Mouse (Mus musculus): ENCODE results near the gene Heatr1. TPM values are rescaled to one million over a fixed set of nuclear protein-coding genes. Genes with fewer than 3 reads are reported as not detected.

The Heatr1 gene
- polyA plus RNA-seq, 1 experiment from 2014 or later: 8.9 TPM

DNA sequence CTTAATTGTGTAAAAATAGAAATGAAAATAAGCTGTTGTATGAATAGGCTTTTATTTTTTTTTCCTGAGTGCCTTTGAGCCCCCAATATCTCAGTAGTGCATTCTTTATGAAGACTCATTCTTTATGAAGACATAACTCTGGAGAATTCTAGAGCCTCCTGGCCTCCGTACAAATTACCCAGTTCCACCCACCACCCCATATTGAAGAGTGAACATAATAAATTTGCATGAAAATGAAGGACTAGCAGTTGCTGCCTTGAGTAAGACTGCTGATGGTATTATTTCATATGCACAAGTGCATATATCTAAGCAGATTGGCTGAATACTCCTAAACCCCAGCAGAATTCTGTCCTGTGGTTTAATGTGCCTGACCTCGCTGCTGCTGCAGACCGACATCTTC is 44.8 kb downstream of the Heatr1 start:
- no peak for ATAC-seq (ENCODE audit: low read depth)
- H3K27me3 ChIP-seq (ENCODE audit: control insufficient read depth, insufficient read depth, low read depth, low read length): no peaks in the 10 kb centered on the region
- H3K4me2 ChIP-seq (ENCODE audit: low read depth, low read length): no peak overlapping the region
- H3K4me1 ChIP-seq (ENCODE audit: control insufficient read depth, low read depth, low read length): no peaks in the 10 kb centered on the region
- 83% methylated on average over 3 of the region's 3 CpGs for WGBS (ENCODE audit: insufficient replicate concordance)
- no peak overlapping the region for H3K4me3 ChIP-seq (ENCODE audit: low read depth, low read length)
- H3K36me3 ChIP-seq (ENCODE audit: control insufficient read depth, insufficient read depth): peaks cover 12% of the 10 kb centered on the region
- no peak overlapping the region for H3K9ac ChIP-seq (ENCODE audit: low read depth, low read length)
- H3K9me3 ChIP-seq (replicated peaks; ENCODE audit: control insufficient read depth, low read length): no peaks in the 10 kb centered on the region
- H3K27ac ChIP-seq (ENCODE audit: low read length): no peak overlapping the region

DNA sequence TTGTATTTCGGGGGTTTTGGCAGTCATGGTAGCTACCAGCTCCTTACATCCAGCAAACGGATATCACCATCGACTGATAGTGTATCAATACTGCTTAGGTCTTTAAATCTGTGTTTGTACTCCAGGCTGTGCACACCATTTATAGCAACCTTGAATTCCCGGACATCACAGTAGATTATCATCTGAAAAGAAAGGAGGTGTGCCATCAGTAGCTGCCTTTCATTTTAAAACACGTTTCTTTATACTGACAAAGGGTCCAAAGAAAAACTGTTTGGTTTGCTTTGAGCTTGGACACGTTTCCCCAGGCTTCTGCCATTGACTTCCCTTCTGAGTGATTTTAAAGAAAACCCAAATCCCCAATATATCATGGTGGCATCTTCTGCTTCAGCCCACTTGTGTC is 46.0 kb downstream of the Heatr1 start:
- no peak overlapping the region for H3K4me3 ChIP-seq (ENCODE audit: low read depth, low read length)
- H3K4me2 ChIP-seq (ENCODE audit: low read depth, low read length): no peak overlapping the region
- no peak overlapping the region for H3K9ac ChIP-seq (ENCODE audit: low read depth, low read length)
- ATAC-seq (ENCODE audit: low read depth): no peak
- no peaks in the 10 kb centered on the region for H3K4me1 ChIP-seq (ENCODE audit: control insufficient read depth, low read depth, low read length)
- no peaks in the 10 kb centered on the region for H3K27me3 ChIP-seq (ENCODE audit: control insufficient read depth, insufficient read depth, low read depth, low read length)
- H3K27ac ChIP-seq (ENCODE audit: low read length): no peak overlapping the region
- 75% methylated on average over 6 of the region's 6 CpGs for WGBS (ENCODE audit: insufficient replicate concordance)
- peaks cover 12% of the 10 kb centered on the region for H3K36me3 ChIP-seq (ENCODE audit: control insufficient read depth, insufficient read depth)
- H3K9me3 ChIP-seq (replicated peaks; ENCODE audit: control insufficient read depth, low read length): no peaks in the 10 kb centered on the region

DNA sequence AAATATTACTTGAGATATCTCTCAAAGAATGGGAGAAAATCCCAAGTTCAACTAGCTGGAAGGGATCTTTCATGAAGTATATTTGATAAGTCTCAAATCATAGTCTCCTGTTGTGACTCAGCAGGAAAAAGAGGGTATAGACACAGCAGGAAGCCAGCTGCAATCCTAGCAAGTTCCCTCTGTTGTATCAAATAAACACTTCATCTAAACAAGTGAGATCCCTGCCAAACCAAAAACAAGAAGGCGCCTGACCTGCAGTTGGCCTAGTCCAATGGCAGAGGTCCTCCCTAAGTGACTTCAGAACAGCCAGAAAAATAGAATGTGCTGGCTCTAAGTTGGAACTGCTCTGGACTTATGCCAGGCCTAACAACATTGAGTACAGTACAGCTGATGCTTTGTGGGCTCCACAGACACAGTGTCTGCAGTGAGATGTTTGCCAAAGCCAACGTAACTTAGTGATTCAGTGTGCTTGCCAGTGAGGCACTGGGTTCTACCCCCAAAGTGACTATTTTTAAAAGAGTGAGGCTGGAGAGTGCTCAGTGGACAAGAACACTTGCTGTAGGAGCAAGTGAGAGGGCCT is 47.3 kb downstream of the Heatr1 start:
- ATAC-seq (ENCODE audit: low read depth): no peak
- Histone ChIP-seq H3K36me3 (ENCODE audit: control insufficient read depth, insufficient read depth) (peaks cover 12% of the 10 kb centered on the region), H3K4me2 (ENCODE audit: low read depth, low read length) (no peak overlapping the region), H3K27me3 (ENCODE audit: control insufficient read depth, insufficient read depth, low read depth, low read length) (no peaks in the 10 kb centered on the region), H3K9me3 (replicated peaks; ENCODE audit: control insufficient read depth, low read length) (no peaks in the 10 kb centered on the region), H3K4me1 (ENCODE audit: control insufficient read depth, low read depth, low read length) (no peaks in the 10 kb centered on the region), H3K9ac (ENCODE audit: low read depth, low read length) (no peak overlapping the region), H3K4me3 (ENCODE audit: low read depth, low read length) (no peak overlapping the region), H3K27ac (ENCODE audit: low read length) (no peak overlapping the region)
- WGBS (ENCODE audit: insufficient replicate concordance): 63% methylated on average over 2 of the region's 2 CpGs

DNA sequence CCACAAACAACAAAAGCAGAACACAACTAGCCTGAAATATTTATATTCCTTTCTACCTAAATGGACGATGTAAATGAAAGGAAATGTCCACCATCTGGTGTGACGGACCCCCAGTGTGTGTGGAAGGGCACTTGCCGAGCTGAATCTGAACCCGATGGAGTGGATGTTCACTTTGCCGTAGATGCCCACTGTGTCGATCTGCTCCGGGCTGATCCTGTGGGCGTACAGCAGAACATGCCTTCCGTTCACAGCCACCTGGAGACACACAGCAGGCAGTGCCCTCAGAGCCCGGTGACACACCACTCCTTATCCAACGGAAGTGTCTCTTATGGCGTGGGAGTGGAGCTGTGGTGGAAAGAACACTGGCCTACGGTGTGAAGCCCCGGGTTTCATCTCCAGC is 58.3 kb downstream of the Heatr1 start:
- no peak overlapping the region for H3K27ac ChIP-seq (ENCODE audit: low read length)
- no peaks in the 10 kb centered on the region; the same call in 1 of the 2 replicates for H3K4me1 ChIP-seq (ENCODE audit: control insufficient read depth, low read depth, low read length)
- no peak overlapping the region for H3K9ac ChIP-seq (ENCODE audit: low read depth, low read length)
- no peak for ATAC-seq (ENCODE audit: low read depth)
- H3K27me3 ChIP-seq (ENCODE audit: control insufficient read depth, insufficient read depth, low read depth, low read length): no peaks in the 10 kb centered on the region
- H3K9me3 ChIP-seq (replicated peaks; ENCODE audit: control insufficient read depth, low read length): no peaks in the 10 kb centered on the region
- H3K36me3 ChIP-seq (ENCODE audit: control insufficient read depth, insufficient read depth): peaks cover 5% of the 10 kb centered on the region; the same call in 1 of the 2 replicates
- H3K4me2 ChIP-seq (ENCODE audit: low read depth, low read length): no peak overlapping the region
- 84% methylated on average over 14 of the region's 14 CpGs for WGBS (ENCODE audit: insufficient replicate concordance)
- no peak overlapping the region for H3K4me3 ChIP-seq (ENCODE audit: low read depth, low read length)

DNA sequence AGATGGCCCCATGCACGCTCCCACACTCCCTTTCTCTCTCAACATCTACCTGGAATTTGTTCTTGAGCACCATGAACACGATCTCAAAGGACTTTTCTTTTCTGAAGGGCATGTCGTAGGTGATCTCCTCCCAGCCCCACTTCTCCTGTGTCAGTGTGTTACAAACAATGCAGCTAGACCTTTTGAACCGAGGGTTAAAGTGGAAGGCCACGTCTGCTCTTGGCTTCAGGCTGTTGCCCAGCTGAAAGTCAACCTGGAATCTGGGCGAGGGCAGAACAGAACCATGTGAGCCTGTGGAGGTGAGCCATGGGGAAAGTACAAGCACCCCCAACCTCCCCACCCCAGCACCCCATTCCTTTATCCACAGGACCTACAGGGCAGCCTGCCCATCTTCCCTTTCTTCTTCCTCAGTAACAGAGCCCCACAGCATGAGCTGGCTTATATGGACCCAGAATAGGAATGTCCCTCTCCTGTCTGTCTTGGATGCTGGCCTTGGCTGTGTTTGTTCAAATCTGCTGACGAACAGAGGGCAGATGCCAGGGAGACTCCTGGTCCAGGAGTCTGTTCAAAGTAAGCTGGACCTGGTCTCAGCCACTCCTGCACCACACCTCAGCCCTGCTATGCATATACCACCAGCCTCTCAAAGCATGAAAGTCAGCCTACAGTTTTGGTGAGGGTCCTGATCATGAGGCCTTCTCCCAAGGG is 60.0 kb downstream of the Heatr1 start:
- Histone ChIP-seq H3K27me3 (ENCODE audit: control insufficient read depth, insufficient read depth, low read depth, low read length) (no peaks in the 10 kb centered on the region), H3K4me1 (ENCODE audit: control insufficient read depth, low read depth, low read length) (peaks cover 1% of the 10 kb centered on the region), H3K9me3 (replicated peaks; ENCODE audit: control insufficient read depth, low read length) (no peaks in the 10 kb centered on the region), H3K9ac (ENCODE audit: low read depth, low read length) (no peak overlapping the region), H3K4me3 (ENCODE audit: low read depth, low read length) (no peak overlapping the region), H3K4me2 (ENCODE audit: low read depth, low read length) (no peak overlapping the region), H3K27ac (ENCODE audit: low read length) (no peak overlapping the region), H3K36me3 (ENCODE audit: control insufficient read depth, insufficient read depth) (peaks cover 7% of the 10 kb centered on the region)
- ATAC-seq (ENCODE audit: low read depth): no peak
- WGBS (ENCODE audit: insufficient replicate concordance): 74% methylated on average over 7 of the region's 7 CpGs

DNA sequence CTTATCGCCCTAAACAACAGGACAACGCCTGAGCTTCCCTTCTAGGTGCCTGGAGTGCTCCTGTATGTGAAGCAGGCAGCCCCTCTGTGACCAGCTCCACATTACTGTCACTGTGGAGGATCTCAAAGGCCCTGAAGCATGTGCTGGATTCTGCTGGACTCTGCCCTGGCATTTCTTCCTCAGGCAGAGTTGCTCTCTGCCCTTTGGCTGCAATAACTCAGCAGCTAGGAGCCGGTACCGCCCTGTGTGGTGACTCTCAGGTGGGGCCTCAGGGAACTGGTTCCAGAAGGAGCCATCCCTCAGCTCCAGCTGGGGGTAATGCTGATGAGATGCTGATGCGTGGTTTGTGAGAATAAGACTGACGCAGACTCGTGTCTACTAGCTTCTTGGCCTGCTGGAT is 61.9 kb downstream of the Heatr1 start:
- Histone ChIP-seq H3K36me3 (ENCODE audit: control insufficient read depth, insufficient read depth) (peaks cover 7% of the 10 kb centered on the region), H3K27ac (ENCODE audit: low read length) (no peak overlapping the region), H3K9ac (ENCODE audit: low read depth, low read length) (no peak overlapping the region), H3K27me3 (ENCODE audit: control insufficient read depth, insufficient read depth, low read depth, low read length) (no peaks in the 10 kb centered on the region), H3K4me2 (ENCODE audit: low read depth, low read length) (no peak overlapping the region), H3K9me3 (replicated peaks; ENCODE audit: control insufficient read depth, low read length) (no peaks in the 10 kb centered on the region), H3K4me3 (ENCODE audit: low read depth, low read length) (no peak overlapping the region), H3K4me1 (ENCODE audit: control insufficient read depth, low read depth, low read length) (peaks cover 4% of the 10 kb centered on the region)
- WGBS (ENCODE audit: insufficient replicate concordance): 71% methylated on average over 7 of the region's 7 CpGs
- ATAC-seq (ENCODE audit: low read depth): no peak

DNA sequence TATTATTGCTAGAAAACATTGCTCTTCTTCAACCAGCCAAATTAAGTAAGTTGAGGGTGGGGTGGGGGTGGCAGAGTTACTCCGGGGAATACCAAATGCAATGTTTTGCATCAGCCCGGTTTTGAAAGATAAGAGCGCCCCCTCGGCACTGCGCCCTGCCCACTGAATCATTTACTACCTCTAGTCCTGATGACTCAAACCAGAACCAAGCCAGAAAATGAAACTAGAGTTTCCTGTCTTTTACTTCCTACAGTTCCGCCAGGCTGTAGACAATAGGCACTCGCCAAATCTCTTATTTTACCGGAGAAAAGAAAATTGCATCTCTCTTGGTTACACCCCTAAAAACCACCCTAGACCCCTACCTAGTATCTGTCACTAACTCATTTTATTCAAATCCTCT is 65.6 kb downstream of the Heatr1 start:
- Histone ChIP-seq H3K9me3 (replicated peaks; ENCODE audit: control insufficient read depth, low read length) (no peaks in the 10 kb centered on the region), H3K9ac (ENCODE audit: low read depth, low read length) (peak overlapping the region; percentile 94), H3K36me3 (ENCODE audit: control insufficient read depth, insufficient read depth) (peaks cover 2% of the 10 kb centered on the region; the same call in 1 of the 2 replicates), H3K4me1 (ENCODE audit: control insufficient read depth, low read depth, low read length) (peaks cover 8% of the 10 kb centered on the region), H3K4me2 (ENCODE audit: low read depth, low read length) (peak overlapping the region; percentile 88), H3K27me3 (ENCODE audit: control insufficient read depth, insufficient read depth, low read depth, low read length) (no peaks in the 10 kb centered on the region), H3K27ac (ENCODE audit: low read length) (peak overlapping the region; percentile 85), H3K4me3 (ENCODE audit: low read depth, low read length) (peak overlapping the region; percentile 94)
- WGBS (ENCODE audit: insufficient replicate concordance): 0% methylated on average over 8 of the region's 8 CpGs
- ATAC-seq (ENCODE audit: low read depth): no peak; the same call in 1 of the 2 replicates

DNA sequence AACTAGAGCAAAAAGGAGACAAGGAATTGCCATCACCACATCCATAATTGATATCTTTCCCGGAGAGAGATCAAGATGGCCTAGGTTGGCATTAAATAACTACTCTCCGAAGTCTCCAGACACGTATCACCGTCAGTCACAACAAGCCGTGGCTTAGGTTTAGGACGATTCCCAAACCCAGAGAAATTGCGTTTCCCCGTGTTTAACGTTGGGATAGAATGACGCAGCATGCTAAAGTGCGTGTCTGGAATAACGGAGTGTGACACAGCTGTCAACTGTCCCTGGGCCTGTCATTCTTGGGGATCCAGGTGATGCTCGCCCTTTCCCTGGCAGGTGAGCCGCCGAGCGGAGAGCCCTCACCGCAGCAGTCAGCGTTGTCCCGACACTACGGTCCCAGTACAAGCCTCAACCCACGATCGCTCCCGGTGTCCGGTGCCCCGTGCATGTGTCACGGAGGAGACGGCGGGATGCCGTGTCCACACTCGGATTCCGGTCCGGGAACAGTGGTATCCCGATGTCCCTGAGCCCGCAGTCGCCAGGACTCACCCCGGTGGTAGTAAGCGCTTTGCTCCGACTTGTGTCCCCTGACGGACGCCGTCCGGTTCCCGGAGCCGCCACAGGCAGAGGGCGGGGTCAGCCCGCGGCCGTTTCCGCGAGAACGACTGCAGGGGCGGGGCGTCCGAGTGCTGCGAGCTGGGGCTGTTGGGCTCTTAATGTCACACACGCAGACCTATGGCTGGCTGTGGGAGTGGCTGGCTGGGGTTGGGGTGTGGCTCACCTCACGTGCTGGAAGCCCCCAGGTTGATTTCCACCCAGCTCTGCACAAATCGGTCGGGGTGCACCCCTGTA is 66.3 kb downstream of the Heatr1 start:
- ATAC-seq (ENCODE audit: low read depth): peak; percentile 96
- WGBS (ENCODE audit: insufficient replicate concordance): under 1% methylated on average over 59 of the region's 59 CpGs
- Histone ChIP-seq H3K27ac (ENCODE audit: low read length) (peak overlapping the region; percentile 85), H3K4me2 (ENCODE audit: low read depth, low read length) (peak overlapping the region; percentile 88), H3K4me1 (ENCODE audit: control insufficient read depth, low read depth, low read length) (peaks cover 8% of the 10 kb centered on the region), H3K4me3 (ENCODE audit: low read depth, low read length) (peak overlapping the region; percentile 94), H3K9me3 (replicated peaks; ENCODE audit: control insufficient read depth, low read length) (no peaks in the 10 kb centered on the region), H3K27me3 (ENCODE audit: control insufficient read depth, insufficient read depth, low read depth, low read length) (no peaks in the 10 kb centered on the region), H3K9ac (ENCODE audit: low read depth, low read length) (peak overlapping the region; percentile 94), H3K36me3 (ENCODE audit: control insufficient read depth, insufficient read depth) (peaks cover 2% of the 10 kb centered on the region; the same call in 1 of the 2 replicates)

All from liver, embryonic 16.5 days (tissue).